Mouse (Mus musculus) large intestine, adult 2 months (tissue): Measurements from ENCODE around the gene Ppp1r16b. TPM values are rescaled to one million over a fixed set of nuclear protein-coding genes. Genes with fewer than 3 reads are reported as not detected.

Experiments
- DNase-seq: peaks from one replicate; pipeline ENCODE4 v3.0.0-alpha.2; 2012; ENCODE audit warnings: low read depth, low spot score
- WGBS: fragments of 180-500 bp; shearing (Covaris S2); methylation state at CpG from one replicate; pipeline ENCODE4 v1.1.7; 2018; 5-methylcytosine and 5-hydroxymethylcytosine counted together
- polyA plus RNA-seq: library from polyadenylated mRNA; depleted of rRNA; stranded (reverse); fragments of >200 nt; gene quantifications from 2 replicates; pipeline ENCODE4 v1.2.3, GENCODE M21; 2012

Gene Ppp1r16b
- polyA plus RNA-seq, 1 experiment, result 2.7 TPM

DNA sequence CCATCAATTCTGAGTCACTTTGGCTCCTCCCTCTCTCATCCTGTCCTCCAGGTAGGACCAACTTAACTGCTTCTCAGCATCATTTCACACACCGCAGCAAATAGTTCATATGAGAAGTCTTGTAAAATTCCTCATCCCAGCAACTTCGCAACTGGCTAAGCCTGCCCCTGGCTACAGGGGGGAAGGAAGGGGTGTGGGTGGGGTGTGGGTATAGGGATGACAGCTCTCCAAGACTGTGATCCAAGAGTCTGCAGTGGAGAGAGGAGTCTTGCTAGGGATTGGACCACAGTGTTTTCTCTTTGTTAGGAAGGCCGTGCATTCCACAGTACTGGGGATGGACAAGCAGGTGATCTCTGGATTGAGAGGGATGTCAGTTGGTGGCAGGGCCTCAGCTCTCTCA is 19.7 kb downstream of the Ppp1r16b start:
- DNase-seq, result no peak
- WGBS, result 68% methylated on average over 3 of the region's 3 CpGs

DNA sequence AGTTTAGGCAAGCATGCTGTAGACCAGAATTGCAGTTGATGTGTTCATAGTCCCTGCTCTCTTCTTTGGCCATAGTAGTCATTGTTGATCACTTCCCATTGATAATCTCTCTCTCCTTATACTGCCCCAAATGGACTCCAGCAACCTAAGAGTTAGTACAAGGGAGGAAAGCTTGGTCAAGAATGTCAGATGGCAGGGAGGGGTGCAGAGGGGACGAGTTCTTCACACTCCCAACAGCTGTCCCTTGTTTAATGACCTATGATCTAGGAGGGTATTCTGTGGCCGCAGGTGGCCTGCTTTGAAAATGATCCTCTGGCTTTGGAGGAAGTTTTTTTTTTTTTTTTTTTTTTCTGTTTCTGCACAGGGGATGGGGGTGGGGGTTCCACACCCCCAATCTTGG is 21.2 kb downstream of the Ppp1r16b start:
- DNase-seq, result no peak
- WGBS, result 44% methylated on average over 2 of the region's 2 CpGs

DNA sequence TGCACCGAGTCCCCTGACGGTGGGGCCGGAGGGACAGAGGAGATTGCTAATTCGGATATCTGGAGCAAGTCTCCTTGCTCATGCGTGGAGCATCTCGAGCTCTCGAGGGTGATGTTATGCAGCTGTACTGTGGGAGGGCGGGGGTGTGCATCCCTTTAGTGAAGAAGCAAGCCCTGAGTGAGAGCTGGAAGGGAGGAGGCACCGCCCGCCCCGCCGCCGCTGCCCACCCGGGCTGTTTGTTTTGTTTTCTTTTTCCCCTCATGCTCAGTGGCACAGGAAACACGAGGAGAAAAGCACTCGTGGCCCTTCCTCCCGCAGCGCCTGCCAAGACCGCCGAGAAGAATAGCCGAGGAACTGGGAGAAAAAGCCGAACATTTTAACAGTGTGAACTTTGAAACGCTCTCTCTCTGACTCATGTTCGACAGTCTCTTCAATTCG is 22.6 kb downstream of the Ppp1r16b start:
- DNase-seq, result no peak
- 37% methylated on average over 25 of the region's 25 CpGs for WGBS

DNA sequence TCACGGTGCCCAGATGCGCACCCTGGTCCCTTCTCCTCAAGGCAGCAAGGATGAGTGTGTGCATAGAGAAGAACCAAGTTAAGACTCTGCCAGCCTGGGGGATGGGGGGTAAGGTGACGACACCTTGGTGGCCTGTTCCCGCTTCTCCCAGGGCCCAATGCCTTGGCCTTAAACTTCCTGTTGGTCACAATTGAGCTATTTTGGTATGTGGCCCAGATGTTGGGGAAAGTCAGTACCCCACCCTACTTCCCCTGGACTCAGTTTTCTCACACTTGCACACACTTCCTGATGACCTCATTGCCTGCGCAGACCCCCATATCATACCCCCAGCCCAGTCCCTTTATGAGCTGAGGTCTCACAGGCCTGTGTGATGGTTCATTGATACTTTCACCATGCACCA is 23.9 kb downstream of the Ppp1r16b start:
- no peak for DNase-seq
- WGBS, result 79% methylated on average over 5 of the region's 5 CpGs

DNA sequence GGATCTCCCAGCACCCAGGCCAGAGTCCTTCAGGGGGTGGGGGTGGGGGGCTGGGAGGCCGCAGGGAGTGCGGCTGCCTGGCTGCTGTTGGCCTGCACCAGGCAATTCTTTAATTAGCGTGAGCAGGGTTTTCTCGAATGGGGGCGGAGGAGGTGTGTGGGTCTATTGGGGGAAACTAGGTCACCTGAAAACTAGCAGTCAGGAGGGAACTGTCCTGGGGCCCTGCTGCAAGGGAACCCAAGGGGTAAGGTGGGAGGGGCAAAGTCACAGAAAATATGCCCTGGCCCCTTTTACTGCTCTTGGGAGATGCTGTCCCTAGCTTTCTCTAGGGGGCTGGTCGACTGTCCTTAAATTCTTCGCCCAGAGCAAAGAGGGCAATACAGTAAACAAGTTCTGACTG is 24.4 kb downstream of the Ppp1r16b start:
- WGBS, result 56% methylated on average over 7 of the region's 7 CpGs
- no peak for DNase-seq

DNA sequence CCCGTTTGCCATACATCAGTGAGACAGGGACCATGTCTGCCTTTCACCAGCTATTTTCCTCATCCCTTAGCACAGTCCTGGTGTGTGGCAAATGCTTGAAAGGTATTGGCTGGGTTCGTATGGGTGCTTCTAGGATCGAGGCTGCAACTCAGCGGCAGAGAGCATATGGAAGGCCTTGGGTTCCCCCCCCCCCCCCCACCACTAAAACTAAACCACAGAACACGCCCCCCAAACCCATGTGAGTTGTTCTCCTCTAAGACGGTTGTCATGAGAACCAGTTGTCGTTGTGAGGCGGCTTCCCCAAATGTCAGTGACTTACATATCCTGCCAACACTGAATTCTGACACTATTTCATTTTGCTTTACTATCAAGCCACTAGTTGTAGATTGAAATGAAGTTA is 24.9 kb downstream of the Ppp1r16b start:
- WGBS, result 59% methylated on average over 8 of the region's 8 CpGs
- DNase-seq, result no peak

DNA sequence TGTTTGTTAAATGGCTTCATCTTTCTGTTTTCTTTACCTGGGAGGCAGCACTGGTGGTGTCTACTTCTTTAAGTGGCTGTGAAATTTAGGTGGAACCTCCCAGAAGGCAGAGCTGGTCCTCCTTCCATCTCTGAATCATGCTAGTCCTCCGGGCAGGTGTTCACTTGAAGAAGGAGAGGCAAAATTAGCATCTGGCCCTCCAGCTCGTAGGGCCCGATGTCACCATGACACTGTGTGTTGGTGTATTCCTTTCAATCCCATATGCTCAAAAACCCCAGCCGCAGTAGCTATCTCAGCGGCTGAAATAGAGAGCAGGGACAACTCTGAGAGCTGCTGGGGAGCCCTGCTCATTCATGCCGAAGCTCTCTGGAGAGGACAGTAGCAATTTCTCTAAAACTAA is 27.0 kb downstream of the Ppp1r16b start:
- no peak for DNase-seq
- WGBS, result 83% methylated on average over 6 of the region's 6 CpGs

DNA sequence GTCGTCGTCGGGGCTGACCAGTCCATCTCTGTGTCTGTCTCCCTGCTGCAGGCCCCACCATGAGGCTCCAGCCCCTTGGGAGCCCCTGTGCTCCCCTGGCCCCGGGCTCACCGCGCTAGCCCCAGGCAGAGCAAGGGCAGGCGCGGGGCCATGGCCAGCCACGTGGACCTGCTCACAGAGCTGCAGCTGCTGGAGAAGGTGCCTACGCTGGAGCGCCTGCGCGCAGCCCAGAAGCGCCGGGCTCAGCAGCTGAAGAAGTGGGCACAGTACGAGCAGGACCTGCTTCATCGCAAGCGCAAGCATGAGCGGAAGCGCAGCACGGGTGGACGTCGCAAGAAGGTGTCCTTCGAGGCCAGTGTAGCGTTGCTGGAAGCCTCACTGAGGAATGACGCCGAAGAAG is 30.6 kb downstream of the Ppp1r16b start:
- no peak for DNase-seq
- WGBS, result 84% methylated on average over 27 of the region's 27 CpGs

DNA sequence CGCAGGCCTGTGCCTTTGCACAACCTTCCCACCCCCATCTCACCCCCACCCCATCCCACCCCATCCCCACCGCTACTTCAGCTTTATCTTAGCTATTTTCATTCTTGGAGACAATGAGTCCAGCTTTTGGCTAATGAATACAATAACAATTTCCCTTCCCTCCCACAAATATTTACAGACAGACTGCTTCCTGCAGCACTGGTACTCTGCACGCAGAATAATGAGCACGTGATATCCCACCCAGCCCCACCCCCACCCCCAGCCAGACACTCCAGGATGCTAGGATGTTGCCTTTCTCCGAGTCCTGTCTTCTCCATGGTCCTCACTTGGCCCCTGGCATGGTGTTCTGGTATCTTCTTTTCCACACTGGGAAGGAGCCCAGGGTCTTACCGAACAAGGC is 31.3 kb downstream of the Ppp1r16b start:
- no peak for DNase-seq
- whole genome bisulfite sequencing, result 69% methylated on average over 6 of the region's 6 CpGs

DNA sequence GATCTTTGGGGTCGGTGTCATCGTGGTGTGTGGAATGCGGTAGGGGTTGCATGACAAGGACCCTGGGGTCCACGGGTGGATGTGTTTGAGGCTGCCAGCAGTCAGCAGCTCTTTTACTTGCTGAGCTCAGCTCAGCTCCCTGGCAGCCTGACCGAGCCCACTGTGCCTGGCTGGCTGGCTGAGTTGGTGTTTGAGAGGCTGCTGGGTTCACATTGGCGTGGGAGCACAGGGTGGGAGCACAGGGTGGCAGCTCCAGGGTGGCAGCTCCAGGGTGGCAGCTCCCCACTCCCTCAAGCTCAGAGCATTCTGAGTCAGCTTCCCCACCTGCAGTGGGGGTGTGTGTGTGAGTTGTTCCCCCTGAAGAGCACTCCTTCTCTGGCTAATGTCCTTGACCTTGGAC is 34.7 kb downstream of the Ppp1r16b start:
- 74% methylated on average over 6 of the region's 6 CpGs for WGBS
- DNase-seq, result no peak

DNA sequence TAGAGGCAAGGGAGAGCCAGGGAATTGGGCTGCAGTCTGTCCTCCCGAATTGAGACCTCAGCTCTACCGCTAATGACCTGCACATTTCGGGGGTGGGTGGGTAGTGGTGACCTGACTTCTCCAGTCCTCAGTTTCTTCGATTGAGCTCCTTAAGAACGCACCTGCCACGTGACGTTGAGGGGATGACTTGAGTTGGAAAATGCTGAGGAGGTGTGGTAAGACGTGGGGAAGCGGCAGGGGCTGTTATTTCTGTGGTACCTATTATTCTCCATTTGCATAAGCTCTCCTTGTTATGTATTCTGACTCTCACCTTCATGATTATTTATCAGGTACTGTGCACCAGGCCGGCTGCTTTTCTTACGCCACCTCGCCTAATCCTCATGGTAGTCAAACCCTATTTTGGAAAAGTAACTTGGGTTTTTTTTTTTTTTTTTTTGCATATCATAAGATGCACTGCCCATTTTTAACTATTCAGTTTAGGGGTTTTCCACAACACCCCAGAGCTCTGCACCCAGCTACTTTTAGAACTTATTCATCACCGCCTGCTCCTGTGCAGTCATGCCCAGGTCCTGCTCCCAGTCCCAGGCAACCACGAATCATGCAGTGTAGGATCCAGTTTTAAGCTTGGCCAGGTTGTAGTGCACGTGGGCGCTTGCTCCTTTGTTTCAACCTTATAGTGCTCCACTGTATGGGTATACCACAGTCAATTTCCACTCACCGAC is 35.5 kb downstream of the Ppp1r16b start:
- 85% methylated on average over 17 of the region's 17 CpGs for WGBS
- DNase-seq, result no peak

DNA sequence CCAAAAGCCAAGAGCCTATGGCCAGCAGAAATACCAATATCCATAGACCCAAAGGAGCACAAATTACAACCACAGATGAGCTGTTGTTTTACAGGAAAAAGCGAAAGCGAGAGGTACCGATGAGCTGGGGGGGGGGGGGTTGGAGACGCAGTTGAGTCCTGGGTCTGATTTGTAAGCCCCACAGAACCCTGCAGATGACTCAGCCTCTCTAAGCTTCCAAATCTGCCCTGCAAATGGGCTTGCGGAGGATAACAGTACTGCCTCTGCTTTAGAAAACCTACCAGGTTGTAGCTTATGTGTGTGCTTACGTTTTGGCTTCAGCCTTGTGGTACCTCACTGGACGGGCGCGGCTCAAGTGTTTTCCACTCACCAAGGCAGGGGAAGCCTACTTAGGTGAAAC is 36.3 kb downstream of the Ppp1r16b start:
- 83% methylated on average over 9 of the region's 9 CpGs for WGBS
- DNase-seq, result no peak

DNA sequence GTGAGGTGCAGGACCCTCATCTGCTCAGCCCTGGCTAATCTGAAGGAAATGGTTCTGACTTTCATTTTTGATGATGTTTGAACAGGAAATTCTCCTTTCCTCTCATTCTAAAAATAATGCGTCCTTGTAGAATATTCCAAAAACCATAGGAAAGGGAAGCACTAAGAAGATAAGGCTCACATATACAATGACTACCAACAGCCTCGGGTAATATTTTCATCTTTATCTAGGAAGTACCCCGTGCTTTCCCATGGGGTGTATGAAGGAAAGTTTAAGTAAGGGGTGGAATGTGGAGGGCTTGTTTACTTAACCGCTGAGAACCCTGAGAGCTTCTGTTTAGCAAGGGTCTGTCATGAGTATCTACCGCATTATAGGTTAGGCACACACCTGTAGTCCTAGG is 37.0 kb downstream of the Ppp1r16b start:
- 56% methylated on average over 5 of the region's 5 CpGs for WGBS
- DNase-seq, result no peak

DNA sequence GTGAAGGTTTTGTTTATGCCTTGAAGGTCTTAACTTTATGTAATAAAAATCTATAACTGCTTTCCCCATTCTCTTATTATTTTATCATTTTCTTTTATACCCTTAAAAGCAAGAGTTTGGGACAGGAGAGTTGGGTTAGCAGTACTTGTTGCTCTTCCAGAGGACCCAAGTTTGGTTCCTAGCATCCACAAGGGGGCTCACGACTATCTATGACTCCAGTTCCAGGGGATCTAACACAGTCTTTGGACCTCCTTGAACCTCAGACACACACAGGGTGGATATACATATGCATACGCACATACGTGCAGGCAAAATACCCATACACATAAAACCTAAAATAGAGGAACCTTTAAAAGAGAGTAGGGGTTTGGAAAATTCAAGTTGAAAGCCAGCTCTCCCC is 39.5 kb downstream of the Ppp1r16b start:
- no peak for DNase-seq
- WGBS, result 57% methylated on average over 3 of the region's 3 CpGs

DNA sequence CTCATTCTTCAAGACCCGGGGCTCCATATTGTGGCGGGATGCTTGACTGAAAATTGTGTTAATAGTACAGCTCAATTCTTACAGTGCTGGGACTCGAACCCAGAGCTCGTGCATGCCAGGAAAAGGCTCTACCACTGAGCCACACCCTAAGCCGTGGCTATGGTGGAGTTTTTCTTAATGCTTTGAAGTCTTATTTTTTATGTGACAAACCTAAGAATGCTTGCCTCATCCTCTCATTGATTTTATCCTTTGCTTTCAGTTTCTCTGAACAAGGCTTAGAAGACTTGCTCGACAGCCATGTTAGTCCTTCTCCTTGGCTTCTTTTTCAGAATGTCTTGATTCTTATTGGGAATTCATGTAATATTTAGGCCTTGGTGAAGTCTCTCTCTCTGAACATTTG is 40.3 kb downstream of the Ppp1r16b start:
- WGBS, result 52% methylated on average over 6 of the region's 6 CpGs

DNA sequence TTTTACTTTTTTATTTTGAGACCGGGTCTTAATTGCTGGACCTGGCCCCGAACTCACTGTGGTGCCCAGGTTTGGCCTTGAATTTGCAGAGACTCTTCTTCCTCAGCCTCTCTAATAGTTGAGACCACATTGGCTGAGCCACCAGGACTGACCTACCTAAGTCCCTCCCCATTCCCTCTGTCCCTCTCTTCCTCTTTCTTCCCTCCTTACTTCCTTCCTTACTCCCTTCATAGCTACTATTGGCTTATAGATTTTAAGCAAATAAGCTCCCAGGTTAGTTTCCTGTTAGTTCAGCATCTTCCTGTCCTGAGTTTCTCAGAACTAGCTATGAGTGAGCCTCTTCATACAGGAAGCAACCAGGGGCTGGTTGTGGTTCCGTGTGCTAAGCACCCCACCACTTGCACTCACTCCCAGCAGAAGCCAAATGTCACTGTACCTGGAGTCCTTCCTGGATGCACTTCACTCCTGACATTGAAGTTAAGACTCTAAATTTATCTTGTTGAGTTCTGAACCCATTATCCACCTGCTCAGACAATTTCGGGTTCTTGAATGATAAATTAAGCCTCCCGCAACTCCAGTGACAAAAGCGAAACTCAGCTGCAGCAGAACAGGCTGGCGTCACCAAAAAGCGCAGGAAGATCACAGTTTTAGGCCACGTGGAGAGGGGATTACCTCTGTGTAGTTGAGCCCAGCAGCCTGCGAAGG is 41.7 kb downstream of the Ppp1r16b start:
- DNase-seq, result no peak
- 81% methylated on average over 10 of the region's 10 CpGs for WGBS

More for the DNA sequence above, 40.3 kb downstream of the Ppp1r16b start:
- no peak for DNase-seq

DNA sequence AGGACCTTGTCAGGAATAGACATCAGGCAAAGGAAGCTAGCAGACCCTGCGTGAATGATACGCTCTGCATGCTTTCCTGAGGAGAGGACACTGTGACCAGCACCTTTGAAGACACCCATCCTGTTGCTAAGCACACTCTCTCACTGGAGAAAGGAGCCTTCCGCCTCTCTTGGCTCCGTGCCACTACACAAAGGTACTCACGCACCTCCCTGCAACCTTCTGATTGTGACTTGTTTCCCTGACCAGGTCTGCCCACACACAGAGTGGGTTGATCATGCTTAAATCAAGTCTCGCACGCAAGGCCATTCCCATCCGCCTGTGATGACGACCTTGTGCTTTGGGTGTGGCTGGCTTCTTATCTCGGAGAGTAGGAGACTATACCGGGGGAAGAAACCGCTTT is 42.9 kb downstream of the Ppp1r16b start:
- WGBS, result 49% methylated on average over 12 of the region's 12 CpGs

DNA sequence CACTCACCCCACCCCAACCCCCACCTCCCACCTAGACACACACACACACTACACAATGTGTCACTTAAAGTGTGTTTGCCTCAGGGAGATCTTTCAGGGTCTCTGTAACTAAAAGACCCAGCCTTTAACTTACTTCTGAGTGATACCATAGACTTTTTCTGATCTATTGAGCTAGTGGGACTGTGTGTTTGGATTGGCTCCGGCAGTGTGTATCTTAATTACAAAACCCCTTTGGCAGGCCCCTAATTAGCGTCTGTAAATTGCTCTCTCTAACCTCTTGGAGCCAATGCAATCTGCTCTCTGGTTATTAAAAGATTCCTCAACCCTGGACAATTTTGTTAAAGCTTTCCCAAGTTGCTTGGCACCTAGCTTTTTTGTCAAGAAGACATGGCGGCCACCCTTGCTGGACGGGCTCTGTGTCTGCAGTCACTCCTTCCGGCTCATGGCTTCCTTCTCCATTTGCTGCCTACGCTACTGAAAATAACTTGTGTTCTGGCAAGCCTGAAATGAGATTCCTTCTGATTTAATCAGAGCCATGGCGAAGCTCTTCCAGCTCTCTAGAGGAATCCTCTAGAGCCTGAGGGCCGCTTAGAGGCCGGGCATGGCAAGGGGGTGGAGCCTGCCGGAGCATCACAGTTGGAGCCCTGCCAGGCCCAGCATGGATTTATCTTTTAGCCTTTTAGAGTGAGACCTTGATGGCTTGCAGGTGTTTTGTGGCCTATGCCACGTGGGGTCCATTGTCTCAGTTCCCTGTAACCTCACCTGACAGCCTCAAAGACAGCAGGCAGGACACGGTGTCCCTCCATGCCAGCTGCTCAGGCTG is 46.9 kb downstream of the Ppp1r16b start:
- DNase-seq, result no peak
- WGBS, result 44% methylated on average over 12 of the region's 12 CpGs

More for the DNA sequence above, 42.9 kb downstream of the Ppp1r16b start:
- no peak for DNase-seq

DNA sequence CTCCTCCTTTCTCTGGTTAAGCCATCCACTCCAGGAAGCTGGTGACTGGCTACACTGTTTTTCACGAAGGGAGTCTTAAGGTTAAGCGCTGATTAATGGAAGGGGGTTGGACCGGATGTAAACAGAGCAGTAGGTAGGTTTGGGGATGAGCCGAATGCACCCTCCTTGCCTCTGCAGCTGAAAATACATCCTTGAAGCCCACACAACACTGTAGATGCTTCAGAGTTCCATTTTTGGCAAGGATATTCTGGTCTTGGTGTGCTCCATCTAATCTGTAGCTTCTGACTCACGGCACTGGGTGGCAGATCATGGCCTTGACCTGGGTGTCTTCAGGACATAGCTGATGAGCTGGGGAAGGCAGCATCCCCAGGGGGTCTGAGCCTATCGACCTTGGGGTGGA is 49.6 kb downstream of the Ppp1r16b start:
- DNase-seq, result no peak
- 78% methylated on average over 6 of the region's 6 CpGs for WGBS

DNA sequence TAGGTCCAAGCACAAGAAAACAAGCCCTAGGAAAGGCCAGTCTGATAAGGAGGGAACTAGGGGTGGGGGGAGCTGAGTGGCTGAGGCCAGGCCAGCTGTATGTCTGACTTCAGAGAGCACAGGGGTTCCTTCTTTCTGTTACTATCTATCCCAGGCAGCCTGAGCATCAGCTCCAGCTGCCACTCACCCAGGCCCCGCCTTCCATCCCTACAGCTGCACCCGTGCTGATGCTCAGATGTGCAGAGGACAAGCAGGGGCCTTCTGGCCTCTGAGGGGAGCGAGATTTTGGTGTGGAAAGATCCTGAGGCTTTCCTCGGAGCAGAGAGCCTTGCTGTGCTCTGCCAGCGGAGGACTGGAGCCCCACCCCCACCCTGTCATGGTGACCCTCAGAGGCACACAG is 50.9 kb downstream of the Ppp1r16b start:
- no peak for DNase-seq
- WGBS, result 32% methylated on average over 5 of the region's 5 CpGs
